Mouse (Mus musculus) cerebellum, adult 2 months (tissue): ENCODE measurements around the gene Myo10. TPM values are rescaled to one million over a fixed set of nuclear protein-coding genes. Genes with fewer than 3 reads are reported as not detected.

Source experiments
- DNase-seq, 2 experiments: peaks; one replicate each; pipeline ENCODE4 v3.0.0; 2021
- H3K27ac ChIP-seq: fragments of 200-500 bp; 2 replicates; pipeline ENCODE4 v1.5.1; 2012; ENCODE audit warnings: low read length, control low read depth, inconsistent platforms; ENCODE audit not compliant: insufficient read depth
- H3K27me3 ChIP-seq: fragments of 200-500 bp; 2 replicates; pipeline ENCODE4 v1.6.1; 2012; ENCODE audit warnings: inconsistent platforms, mild to moderate bottlenecking, low read length, moderate library complexity; ENCODE audit not compliant: control insufficient read depth, insufficient read depth
- H3K4me1 ChIP-seq: fragments of 200-500 bp; 2 replicates; pipeline ENCODE4 v1.6.1; 2011; ENCODE audit warnings: low read length; ENCODE audit not compliant: control insufficient read depth, insufficient read depth
- H3K4me3 ChIP-seq: fragments of 200-500 bp; replicated peaks from 2 replicates; pipeline ENCODE3; 2011; ENCODE audit warnings: mild to moderate bottlenecking, low read depth, low read length, control low read depth; ENCODE audit not compliant: insufficient read depth
- CTCF ChIP-seq: fragments of 200-500 bp; IDR thresholded peaks from 2 replicates; pipeline ENCODE4 v1.5.1; 2011; ENCODE audit warnings: low read depth, mild to moderate bottlenecking, control low read depth, low read length, moderate library complexity, borderline replicate concordance; ENCODE audit not compliant: insufficient read depth
- POLR2A ChIP-seq: fragments of 200-500 bp; IDR thresholded peaks from 2 replicates; pipeline ENCODE4 v1.6.1; 2011; ENCODE audit warnings: low read length, control low read depth, borderline replicate concordance; ENCODE audit not compliant: insufficient read depth
- WGBS: fragments of 180-500 bp; shearing (Covaris S2); methylation state at CpG from one replicate; pipeline ENCODE4 v1.1.7; 2018; 5-methylcytosine and 5-hydroxymethylcytosine counted together
- polyA plus RNA-seq: library from polyadenylated mRNA; depleted of rRNA; stranded (reverse); fragments of >200 nt; gene quantifications from 2 replicates; pipeline ENCODE4 v1.2.3, GENCODE M21; 2012

The Myo10 gene
- polyA plus RNA-seq, 1 experiment: 30.0 TPM

DNA sequence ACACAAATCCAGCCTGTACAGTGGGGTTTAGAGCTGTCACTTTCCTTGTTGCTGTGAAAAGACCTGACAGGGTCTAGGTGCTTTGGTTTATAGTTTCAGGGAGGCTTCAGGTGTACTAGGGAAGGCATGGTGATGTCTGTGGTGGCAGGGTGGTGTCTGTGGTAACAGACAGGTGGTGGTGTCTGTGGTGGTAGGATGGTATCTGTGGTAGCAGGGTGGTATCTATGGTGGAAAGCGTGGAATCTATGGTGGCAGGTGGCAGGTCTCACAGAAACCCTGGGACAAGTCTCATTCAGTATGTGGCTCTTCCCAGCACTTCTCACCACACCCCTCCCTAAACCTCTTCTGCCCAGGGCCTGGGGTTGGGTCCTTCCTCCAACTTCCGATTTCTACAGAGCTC, 212.0 kb downstream of the Myo10 start:
- TF ChIP-seq POLR2A: no peak
- no peak for TF ChIP-seq CTCF
- no peaks in the 10 kb centered on the region for H3K4me1 ChIP-seq
- no peak for DNase-seq
- no peak overlapping the region for H3K27ac ChIP-seq
- no peaks in the 10 kb centered on the region for H3K27me3 ChIP-seq
- 89% methylated on average over 2 of the region's 2 CpGs for WGBS
- no peak overlapping the region for H3K4me3 ChIP-seq

DNA sequence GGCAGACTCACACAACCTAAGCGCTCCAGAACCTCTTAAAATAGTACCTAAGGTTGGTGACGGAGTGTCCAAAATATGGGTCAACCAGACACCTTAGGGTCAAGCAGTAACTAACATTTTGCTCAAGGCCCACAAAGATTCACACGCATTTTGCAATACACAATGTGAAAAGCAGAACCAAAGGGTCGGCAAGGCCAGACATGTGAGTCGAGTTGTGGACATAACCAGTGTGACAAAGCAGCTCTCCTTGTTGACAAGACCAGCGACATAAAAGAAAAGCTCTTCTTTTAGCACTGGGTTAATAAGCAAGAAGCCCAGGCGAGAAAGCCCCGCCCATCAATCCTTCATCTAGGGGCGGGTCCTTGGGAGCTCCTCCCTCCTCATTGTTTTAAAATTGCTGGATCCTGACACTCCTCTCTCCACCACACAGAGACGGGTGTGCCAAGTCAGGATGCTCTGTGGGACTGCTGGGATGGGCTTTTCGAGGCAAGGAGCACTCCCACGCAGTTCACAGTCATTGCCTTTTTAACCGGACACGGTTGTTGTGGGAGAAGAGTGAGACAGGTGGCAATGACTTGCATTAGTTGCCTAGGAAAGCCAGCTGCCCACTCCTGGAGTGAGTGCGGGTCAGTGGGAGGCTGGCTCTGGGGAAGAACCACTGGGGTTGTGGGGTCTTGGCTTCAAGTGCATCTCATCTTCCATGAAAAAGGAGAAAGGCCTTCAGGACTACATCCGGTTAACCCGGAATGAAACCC, 212.8 kb downstream of the Myo10 start:
- TF ChIP-seq POLR2A: no peak
- no peak for TF ChIP-seq CTCF
- DNase-seq: no peak
- Histone ChIP-seq H3K27ac (no peak overlapping the region), H3K4me3 (no peak overlapping the region), H3K4me1 (no peaks in the 10 kb centered on the region), H3K27me3 (no peaks in the 10 kb centered on the region)
- 84% methylated on average over 17 of the region's 17 CpGs for WGBS

DNA sequence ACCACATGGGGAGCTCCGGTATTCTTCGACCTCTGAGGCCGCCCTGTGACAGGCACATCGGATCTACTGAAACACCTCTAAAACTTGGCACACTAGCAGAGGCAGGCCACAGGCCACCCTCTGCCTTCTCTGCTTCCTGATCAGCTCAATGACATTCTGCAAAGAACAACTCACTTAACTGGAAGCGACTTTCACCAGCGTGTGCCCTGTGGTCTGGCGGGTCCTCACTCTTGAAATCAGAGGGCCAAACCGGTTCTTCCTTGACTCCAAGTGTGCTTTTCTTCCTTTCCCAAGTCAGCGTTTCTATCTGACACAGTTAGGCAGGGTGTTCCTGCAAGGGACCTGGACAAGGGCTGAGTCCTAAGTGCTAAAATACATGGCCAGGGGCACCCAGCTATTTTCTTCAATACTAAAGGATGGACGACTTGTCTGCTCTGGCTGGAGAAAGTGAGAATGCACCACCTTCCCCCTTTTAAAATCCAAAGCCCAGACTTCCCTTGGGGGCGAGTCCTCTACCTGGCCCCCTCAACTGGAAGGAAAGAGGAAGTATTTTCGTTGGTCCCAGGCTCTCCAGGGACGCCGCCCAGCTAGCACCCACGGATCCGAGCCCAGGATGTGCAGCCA, 220.2 kb downstream of the Myo10 start:
- Histone ChIP-seq H3K27me3 (no peaks in the 10 kb centered on the region; the same call in 1 of the 2 replicates), H3K4me1 (no peaks in the 10 kb centered on the region), H3K27ac (no peak overlapping the region), H3K4me3 (peak overlapping the region; percentile 79)
- peak in 1 of 2 experiments; percentile 22 for DNase-seq
- WGBS: 13% methylated on average over 16 of the region's 16 CpGs
- TF ChIP-seq POLR2A (no peak), CTCF (no peak)

DNA sequence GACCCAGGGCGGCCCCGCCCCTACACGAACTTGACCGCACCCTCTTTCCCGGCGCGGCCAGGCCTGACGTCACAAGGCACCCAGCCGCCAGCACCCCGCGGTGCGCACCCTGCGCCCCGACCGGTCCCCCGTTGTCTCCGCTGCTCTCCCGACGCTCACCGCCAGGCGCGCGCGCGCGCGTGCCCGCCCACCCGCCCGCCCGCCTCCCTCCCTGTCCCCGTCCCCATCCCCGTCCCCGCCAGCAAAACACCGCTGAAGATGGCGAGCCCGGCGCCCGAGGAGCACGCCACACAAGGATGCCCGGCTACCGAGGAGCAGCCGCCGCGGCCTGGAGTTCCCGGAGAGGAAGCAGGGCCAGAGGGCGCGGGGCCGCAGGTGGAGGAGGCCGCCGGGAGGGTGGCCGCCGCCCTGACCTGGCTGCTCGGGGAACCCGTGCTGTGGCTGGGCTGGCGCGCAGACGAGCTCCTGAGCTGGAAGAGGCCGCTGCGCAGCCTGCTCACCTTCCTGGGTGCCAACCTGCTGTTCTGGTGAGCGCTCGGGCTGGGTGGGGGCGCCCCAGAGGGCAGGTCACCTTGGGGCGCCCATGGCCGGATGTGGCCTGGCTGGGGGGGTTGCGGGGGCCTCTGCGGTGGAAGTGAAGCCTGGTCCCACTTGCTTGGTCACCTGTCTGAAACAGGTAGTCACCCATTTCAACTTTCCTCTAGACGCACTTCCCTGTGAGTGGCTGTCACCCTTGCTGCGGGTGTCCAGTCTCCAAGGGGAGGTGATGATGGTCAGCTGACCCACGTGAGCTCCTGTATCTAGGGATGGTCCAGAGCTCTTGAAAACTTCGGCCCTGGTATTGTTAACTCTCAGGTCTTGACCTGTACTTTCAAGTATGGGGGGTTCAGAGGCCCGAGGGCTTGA, 221.0 kb downstream of the Myo10 start, which contains the start of gene Retreg1:
Gene Retreg1, plus strand, starts transcription at position 95 of the 906 bp plus-strand sequence.
- peak; percentile 75 to 79 for DNase-seq
- Histone ChIP-seq H3K4me1 (no peaks in the 10 kb centered on the region), H3K4me3 (peak within 1 kb of the TSS; percentile 79), H3K27ac (peak within 1 kb of the TSS; percentile 50; the same call in 1 of the 2 replicates), H3K27me3 (no peaks in the 10 kb centered on the region; the same call in 1 of the 2 replicates)
- TF ChIP-seq CTCF (peak; percentile 11; the same call in 1 of the 2 replicates), POLR2A (no peak)
- WGBS: 1% methylated on average over 71 of the region's 72 CpGs

DNA sequence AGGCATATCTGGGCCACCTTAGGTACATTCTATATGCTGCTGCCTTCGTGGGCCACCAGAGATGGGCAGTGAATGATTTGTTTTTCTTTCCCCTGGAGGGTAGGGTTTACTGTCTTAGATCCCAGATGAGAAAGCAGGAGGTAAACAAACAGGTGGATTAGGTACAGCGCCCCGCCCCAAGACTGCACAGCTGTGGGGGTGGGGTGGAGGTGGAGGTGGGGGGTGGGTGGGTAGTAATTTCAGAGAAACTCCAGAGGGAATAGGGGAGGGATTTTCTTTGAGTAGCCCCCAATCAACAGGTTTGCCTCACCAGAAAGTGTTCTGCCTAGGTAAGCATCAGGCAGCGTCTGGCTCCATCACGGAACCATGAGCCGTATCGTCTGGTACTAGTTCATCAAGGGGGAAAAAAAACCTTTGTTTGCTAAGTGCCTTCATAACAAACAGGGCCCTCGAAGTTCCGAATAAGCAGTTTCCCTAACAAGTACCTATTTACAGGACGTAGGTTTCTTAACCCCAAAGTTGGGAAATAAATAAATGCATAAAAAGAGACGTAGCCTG, 221.8 kb downstream of the Myo10 start:
- no peaks in the 10 kb centered on the region for H3K4me1 ChIP-seq

DNA sequence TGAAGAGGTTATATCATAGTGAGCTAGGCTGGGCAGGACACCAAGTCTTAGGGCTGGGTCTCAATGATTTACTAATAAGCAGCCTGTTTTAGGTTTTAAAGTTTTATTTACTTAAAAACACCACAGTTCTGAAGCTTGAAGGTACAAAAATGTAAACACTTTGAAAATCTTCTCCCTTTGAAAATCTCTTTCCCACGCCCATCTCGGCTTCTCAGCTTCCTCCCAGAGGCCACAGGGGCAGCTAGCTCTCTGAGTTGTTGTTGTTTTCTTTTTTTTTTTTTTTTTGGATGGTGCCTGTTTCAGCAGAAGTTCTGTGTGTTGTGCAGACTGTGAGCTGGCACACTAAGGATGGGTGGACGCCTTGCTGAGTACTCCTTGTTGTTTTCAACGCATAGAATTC, 222.4 kb downstream of the Myo10 start:
- Histone ChIP-seq H3K4me3 (no peak overlapping the region), H3K4me1 (no peaks in the 10 kb centered on the region), H3K27ac (no peak overlapping the region), H3K27me3 (no peaks in the 10 kb centered on the region; the same call in 1 of the 2 replicates)
- no peak for TF ChIP-seq POLR2A
- no peak for TF ChIP-seq CTCF
- 82% methylated on average over 4 of the region's 4 CpGs for WGBS
- DNase-seq: no peak

More for the DNA sequence above, 221.8 kb downstream of the Myo10 start:
- no peak for TF ChIP-seq CTCF
- no peak for TF ChIP-seq POLR2A
- peak in 1 of 2 experiments; percentile 12 for DNase-seq
- Histone ChIP-seq H3K27me3 (no peaks in the 10 kb centered on the region; the same call in 1 of the 2 replicates), H3K4me3 (peak overlapping the region; percentile 79), H3K27ac (no peak overlapping the region)
- 32% methylated on average over 11 of the region's 11 CpGs for WGBS

DNA sequence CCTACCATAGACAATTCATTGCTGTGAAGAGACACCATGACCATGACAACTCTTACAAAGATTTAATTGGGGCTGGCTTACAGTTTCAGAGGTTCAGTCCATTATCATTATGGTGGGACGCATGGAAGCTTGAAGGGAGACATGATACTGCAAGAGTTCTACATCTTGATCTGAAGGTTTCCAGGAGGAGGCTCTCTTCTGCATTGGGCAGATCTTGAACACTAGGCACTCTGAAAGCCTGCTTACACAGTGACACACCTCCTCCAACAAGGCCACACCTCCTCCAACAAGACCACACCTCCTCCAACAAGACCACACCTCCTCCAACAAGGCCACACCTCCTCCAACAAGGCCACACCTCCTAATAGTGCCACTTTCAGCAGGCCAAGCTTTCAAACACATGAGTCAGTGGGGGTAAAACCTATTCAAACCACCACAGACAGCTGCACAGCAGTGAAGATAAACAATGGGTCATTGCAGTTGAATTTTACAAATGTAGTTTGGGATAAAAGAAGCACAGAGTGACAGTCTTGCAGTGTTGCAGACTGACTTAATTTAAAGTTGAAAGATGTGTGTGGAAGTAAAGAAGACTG, 225.3 kb downstream of the Myo10 start:
- TF ChIP-seq CTCF: no peak
- TF ChIP-seq POLR2A: no peak
- Histone ChIP-seq H3K4me1 (no peaks in the 10 kb centered on the region), H3K27me3 (no peaks in the 10 kb centered on the region; the same call in 1 of the 2 replicates), H3K27ac (no peak overlapping the region), H3K4me3 (no peak overlapping the region)
- no peak for DNase-seq
- WGBS: 94% methylated on average over 1 of the region's 1 CpGs
